Mouse (Mus musculus) hindbrain, embryonic 14.5 days (tissue): ENCODE measurements around the gene Gm11492. TPM values are rescaled to one million over a fixed set of nuclear protein-coding genes. Genes with fewer than 3 reads are reported as not detected.
A peak's percentile ranks its signal among the peaks of the same experiment; 100 is the strongest.

Source experiments
- ATAC-seq: fragments of 200-750 bp; cut with Nextera tagmentation; 2 replicates; pipeline ENCODE4 v1.8.0; 2017; ENCODE audit warnings: moderate number of reproducible peaks, mild to moderate bottlenecking, moderate TSS enrichment, moderate library complexity; ENCODE audit not compliant: low FRiP score
- DNase-seq: peaks from one replicate; pipeline ENCODE4 v3.0.0-alpha.2; 2015; ENCODE audit warnings: low spot score
- H3K27ac ChIP-seq: fragments of 300-500 bp; sonication (generic); 2 replicates; pipeline ENCODE4 v1.5.1; 2014; ENCODE audit warnings: mild to moderate bottlenecking, moderate library complexity
- H3K27me3 ChIP-seq: fragments of 300-500 bp; sonication (generic); 2 replicates; pipeline ENCODE4 v1.6.1; 2014; ENCODE audit warnings: mild to moderate bottlenecking, low read length, mixed read lengths; ENCODE audit not compliant: control insufficient read depth, insufficient read depth
- H3K36me3 ChIP-seq: fragments of 300-500 bp; sonication (generic); replicated peaks from 2 replicates; pipeline ENCODE4 v1.6.1; 2014; ENCODE audit not compliant: control insufficient read depth, insufficient read depth
- H3K4me1 ChIP-seq: fragments of 300-500 bp; sonication (generic); replicated peaks from 2 replicates; pipeline ENCODE4 v1.6.1; 2014; ENCODE audit warnings: antibody characterized with exemption, low read length, mixed read lengths; ENCODE audit not compliant: control insufficient read depth, insufficient read depth
- H3K4me2 ChIP-seq: fragments of 300-500 bp; sonication (generic); replicated peaks from 2 replicates; pipeline ENCODE4 v1.6.1; 2014; ENCODE audit warnings: mild to moderate bottlenecking, moderate library complexity
- H3K4me3 ChIP-seq: fragments of 300-500 bp; sonication (generic); replicated peaks from 2 replicates; pipeline ENCODE4 v1.5.1; 2014; ENCODE audit warnings: mild to moderate bottlenecking, low read length
- H3K9ac ChIP-seq: fragments of 300-500 bp; sonication (generic); 2 replicates; pipeline ENCODE4 v1.6.1; 2014
- H3K9me3 ChIP-seq: fragments of 300-500 bp; sonication (generic); 2 replicates; pipeline ENCODE4 v1.6.1; 2016; ENCODE audit warnings: low read length; ENCODE audit not compliant: control insufficient read depth
- WGBS: fragments of 180-500 bp; shearing (Covaris S2); extraction: QIAGEN DNeasy Blood & Tissue Kit; methylation state at CpG from one replicate; pipeline ENCODE4 v1.1.7; 2014; 5-methylcytosine and 5-hydroxymethylcytosine counted together
- polyA plus RNA-seq: library from polyadenylated mRNA; unstranded; fragments of >200 nt; fragmentation: Nextera tagmentation; extraction: Ambion mirVana; gene quantifications from 2 replicates; pipeline ENCODE4 v1.2.1, GENCODE M21; 2014

Gm11492 gene
- polyA plus RNA-seq, 1 experiment from 2014 or later, result not detected

GRCm38 (mm10) chr11:87553342-87553741, 13.1 kb upstream of the Gm11492 start:
- ATAC-seq, result no peak
- H3K4me3 ChIP-seq, result no peak overlapping the region
- H3K4me2 ChIP-seq, result no peak overlapping the region
- H3K36me3 ChIP-seq, result no peaks in the 10 kb centered on the region
- WGBS, result 84% methylated on average over 4 of the region's 4 CpGs
- no peak overlapping the region for H3K27ac ChIP-seq
- H3K4me1 ChIP-seq, result no peaks in the 10 kb centered on the region
- H3K27me3 ChIP-seq, result no peaks in the 10 kb centered on the region
- H3K9ac ChIP-seq, result no peak overlapping the region
- H3K9me3 ChIP-seq, result no peaks in the 10 kb centered on the region
- DNase-seq, result no peak

GRCm38 (mm10) chr11:87554386-87554785, 12.1 kb upstream of the Gm11492 start:
- Histone ChIP-seq H3K36me3 (no peaks in the 10 kb centered on the region), H3K9me3 (no peaks in the 10 kb centered on the region), H3K27me3 (no peaks in the 10 kb centered on the region), H3K27ac (no peak overlapping the region), H3K4me2 (no peak overlapping the region), H3K9ac (no peak overlapping the region), H3K4me1 (no peaks in the 10 kb centered on the region), H3K4me3 (no peak overlapping the region)
- WGBS, result 49% methylated on average over 5 of the region's 5 CpGs
- DNase-seq, result no peak
- no peak for ATAC-seq

GRCm38 (mm10) chr11:87555106-87555703, 11.2 kb upstream of the Gm11492 start:
- Histone ChIP-seq H3K4me3 (no peak overlapping the region), H3K4me2 (no peak overlapping the region), H3K9me3 (no peaks in the 10 kb centered on the region), H3K4me1 (no peaks in the 10 kb centered on the region), H3K27me3 (no peaks in the 10 kb centered on the region), H3K9ac (no peak overlapping the region), H3K27ac (0 out of 2 replicates have a peak overlapping the region, but pooled peaks have one; percentile 0), H3K36me3 (no peaks in the 10 kb centered on the region)
- no peak for ATAC-seq
- no peak for DNase-seq
- WGBS, result 48% methylated on average over 2 of the region's 2 CpGs

GRCm38 (mm10) chr11:87561208-87561607, 5.2 kb upstream of the Gm11492 start:
- H3K27me3 ChIP-seq, result no peaks in the 10 kb centered on the region
- H3K9ac ChIP-seq, result no peak overlapping the region
- DNase-seq (no peak), ATAC-seq (no peak)
- no peak overlapping the region for H3K27ac ChIP-seq
- H3K4me1 ChIP-seq, result no peaks in the 10 kb centered on the region
- H3K4me2 ChIP-seq, result no peak overlapping the region
- H3K4me3 ChIP-seq, result no peak overlapping the region
- WGBS, result 82% methylated on average over 6 of the region's 6 CpGs
- no peaks in the 10 kb centered on the region for H3K36me3 ChIP-seq
- no peaks in the 10 kb centered on the region for H3K9me3 ChIP-seq

GRCm38 (mm10) chr11:87568255-87568953, 2.0 kb downstream of the Gm11492 start, which contains the start of gene Sept4:
Gene Sept4 (plus strand): TSS chr11:87568903.
- H3K9ac ChIP-seq, result no peak within 1 kb of the TSS
- no peaks in the 10 kb centered on the region for H3K9me3 ChIP-seq
- no peak within 1 kb of the TSS for H3K4me3 ChIP-seq
- whole genome bisulfite sequencing, result 84% methylated on average over 7 of the region's 7 CpGs
- no peaks in the 10 kb centered on the region for H3K4me1 ChIP-seq
- H3K27me3 ChIP-seq, result no peaks in the 10 kb centered on the region
- H3K36me3 ChIP-seq, result no peaks in the 10 kb centered on the region
- no peak within 1 kb of the TSS for H3K27ac ChIP-seq
- ATAC-seq (no peak), DNase-seq (no peak)
- H3K4me2 ChIP-seq, result no peak within 1 kb of the TSS

GRCm38 (mm10) chr11:87570743-87571142, 4.3 kb downstream of the Gm11492 start:
- Histone ChIP-seq H3K27me3 (no peaks in the 10 kb centered on the region), H3K9me3 (no peaks in the 10 kb centered on the region), H3K4me3 (no peak overlapping the region), H3K36me3 (no peaks in the 10 kb centered on the region), H3K4me1 (no peaks in the 10 kb centered on the region), H3K4me2 (no peak overlapping the region), H3K27ac (no peak overlapping the region), H3K9ac (no peak overlapping the region)
- ATAC-seq, result no peak
- no peak for DNase-seq
- 58% methylated on average over 5 of the region's 5 CpGs for whole genome bisulfite sequencing

- ATAC-seq, result no peak
- no peaks in the 10 kb centered on the region for H3K4me1 ChIP-seq
- H3K4me2 ChIP-seq, result no peak overlapping the region
- no peaks in the 10 kb centered on the region for H3K36me3 ChIP-seq
- DNase-seq, result no peak
- no peak overlapping the region for H3K9ac ChIP-seq
- no peaks in the 10 kb centered on the region for H3K9me3 ChIP-seq
- no peak overlapping the region for H3K4me3 ChIP-seq
- H3K27ac ChIP-seq, result no peak overlapping the region
- H3K27me3 ChIP-seq, result no peaks in the 10 kb centered on the region
- 87% methylated on average over 1 of the region's 1 CpGs for WGBS
Measured at GRCm38 (mm10) chr11:87571361-87571950, 5.0 kb downstream of the Gm11492 start.

- no peaks in the 10 kb centered on the region for H3K9me3 ChIP-seq
- peaks cover 9% of the 10 kb centered on the region for H3K4me1 ChIP-seq
- H3K36me3 ChIP-seq, result no peaks in the 10 kb centered on the region
- H3K4me2 ChIP-seq, result no peak overlapping the region
- no peak overlapping the region for H3K4me3 ChIP-seq
- 82% methylated on average over 7 of the region's 7 CpGs for WGBS
- ATAC-seq, result no peak
- H3K27ac ChIP-seq, result no peak overlapping the region
- no peak for DNase-seq
- no peak overlapping the region for H3K9ac ChIP-seq
- H3K27me3 ChIP-seq, result no peaks in the 10 kb centered on the region
Measured at GRCm38 (mm10) chr11:87573751-87574150, 7.3 kb downstream of the Gm11492 start.

GRCm38 (mm10) chr11:87574520-87575180, 8.2 kb downstream of the Gm11492 start:
- no peak for ATAC-seq
- H3K4me1 ChIP-seq, result peaks cover 9% of the 10 kb centered on the region
- no peak overlapping the region for H3K27ac ChIP-seq
- H3K4me2 ChIP-seq, result no peak overlapping the region
- no peak overlapping the region for H3K4me3 ChIP-seq
- DNase-seq, result no peak
- H3K27me3 ChIP-seq, result no peaks in the 10 kb centered on the region
- H3K9me3 ChIP-seq, result no peaks in the 10 kb centered on the region
- no peaks in the 10 kb centered on the region for H3K36me3 ChIP-seq
- H3K9ac ChIP-seq, result no peak overlapping the region
- 65% methylated on average over 21 of the region's 21 CpGs for WGBS
